Mouse (Mus musculus): ENCODE data around the gene Urm1. TPM values are rescaled to one million over a fixed set of nuclear protein-coding genes. Genes with fewer than 3 reads are reported as not detected.

Gene Urm1
- total RNA-seq, 2 experiments from 2014 or later, result 42.4 to 55.0 TPM

DNA sequence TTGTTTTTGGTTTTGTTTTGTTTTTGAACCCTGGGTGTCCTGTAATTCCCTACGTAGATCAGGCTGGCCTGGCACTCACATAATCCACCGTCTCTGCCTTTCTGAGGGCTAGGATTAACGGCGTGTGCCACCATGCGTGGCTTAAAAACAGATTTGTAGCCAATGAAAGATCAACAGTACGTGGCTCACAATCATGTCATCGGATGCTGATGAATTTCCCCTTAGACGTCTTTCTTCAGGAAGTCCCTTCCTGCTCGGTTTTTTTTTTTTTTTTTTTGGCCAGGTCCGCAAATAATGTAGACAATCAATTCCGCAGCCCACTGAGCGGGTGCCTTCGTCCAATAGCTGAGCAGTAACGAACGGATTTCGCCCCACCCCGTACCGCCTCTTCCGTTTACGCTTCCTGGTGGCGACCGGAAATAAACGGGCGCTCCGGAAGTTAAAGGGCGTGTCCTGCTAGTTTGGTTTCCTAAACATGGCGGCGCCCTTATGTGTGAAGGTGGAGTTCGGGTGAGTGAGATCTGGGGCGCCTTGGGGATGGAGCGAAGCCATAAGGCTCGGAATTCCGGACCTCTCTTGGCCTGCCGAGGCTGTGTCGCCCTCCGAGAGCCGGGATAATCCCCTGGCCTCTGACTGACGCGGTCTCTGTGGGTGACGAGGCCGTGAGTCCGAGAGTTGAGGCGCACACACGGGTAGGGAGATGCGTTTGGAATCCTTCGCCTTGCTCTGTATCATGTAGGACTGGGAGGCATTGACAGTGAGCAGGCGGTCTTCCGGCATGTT lies 7.2 kb downstream of the Urm1 start:
- DNase-seq (ENCODE audit: low spot score in 2 of 2), result peak; percentile 88 to 93

DNA sequence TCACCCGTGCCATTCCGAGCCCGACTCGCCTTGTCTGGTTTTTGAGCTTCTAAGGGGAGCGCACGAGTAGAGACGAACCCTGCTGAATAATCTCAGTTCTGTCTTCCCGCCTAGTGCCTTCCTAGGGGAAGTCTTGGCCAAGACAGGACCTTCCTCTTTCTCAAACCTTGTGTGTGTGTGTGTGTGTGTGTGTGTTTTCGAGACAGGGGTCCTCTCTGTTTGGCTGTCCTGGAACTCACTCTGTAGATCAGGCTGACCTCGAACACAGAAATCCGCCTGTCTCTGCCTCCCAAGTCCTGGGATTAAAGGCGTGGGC lies 7.8 kb downstream of the Urm1 start:
- DNase-seq (ENCODE audit: low spot score in 2 of 2), result no peak

DNA sequence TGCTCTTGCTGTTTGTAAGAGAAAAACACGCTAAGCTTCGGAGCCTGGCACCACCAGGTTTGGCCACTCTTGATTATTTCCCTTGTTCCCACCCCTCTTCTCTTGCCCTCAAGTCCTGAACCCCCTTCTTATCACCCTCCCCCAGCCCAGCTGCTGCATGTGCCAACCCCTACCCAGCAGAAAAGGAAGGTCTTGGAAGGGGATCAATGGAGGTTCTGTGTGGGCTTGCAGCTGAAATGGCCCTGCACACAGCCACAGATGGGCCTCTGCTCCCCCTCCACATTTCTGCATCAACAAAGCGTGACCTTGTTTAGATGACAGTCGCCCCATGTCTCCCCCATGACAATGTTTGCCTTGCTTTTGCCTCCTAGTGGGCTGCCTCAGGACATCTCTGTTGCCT lies 11.2 kb downstream of the Urm1 start:
- DNase-seq (ENCODE audit: low spot score in 2 of 2), result no peak

DNA sequence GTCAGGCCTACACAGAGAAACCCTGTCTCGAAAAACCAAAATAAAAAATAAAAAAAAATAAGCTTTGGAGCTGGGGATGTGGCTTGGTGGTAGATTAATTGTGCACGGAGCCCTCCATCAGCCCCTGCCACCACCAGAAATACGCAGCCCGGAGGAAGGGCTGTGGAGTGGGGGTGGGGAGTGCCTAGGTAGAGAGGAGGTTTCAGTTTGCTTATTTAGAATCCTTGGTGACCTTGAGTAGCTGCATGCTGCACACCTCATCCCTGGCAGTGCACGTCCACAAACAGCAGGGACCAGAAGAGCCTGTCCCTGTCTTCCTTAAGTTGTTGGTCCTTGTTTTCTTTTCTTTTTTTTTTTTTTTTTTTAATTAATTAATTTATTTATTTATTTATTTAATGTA lies 13.9 kb downstream of the Urm1 start:
- no peak for DNase-seq (ENCODE audit: low spot score in 2 of 2)

DNA sequence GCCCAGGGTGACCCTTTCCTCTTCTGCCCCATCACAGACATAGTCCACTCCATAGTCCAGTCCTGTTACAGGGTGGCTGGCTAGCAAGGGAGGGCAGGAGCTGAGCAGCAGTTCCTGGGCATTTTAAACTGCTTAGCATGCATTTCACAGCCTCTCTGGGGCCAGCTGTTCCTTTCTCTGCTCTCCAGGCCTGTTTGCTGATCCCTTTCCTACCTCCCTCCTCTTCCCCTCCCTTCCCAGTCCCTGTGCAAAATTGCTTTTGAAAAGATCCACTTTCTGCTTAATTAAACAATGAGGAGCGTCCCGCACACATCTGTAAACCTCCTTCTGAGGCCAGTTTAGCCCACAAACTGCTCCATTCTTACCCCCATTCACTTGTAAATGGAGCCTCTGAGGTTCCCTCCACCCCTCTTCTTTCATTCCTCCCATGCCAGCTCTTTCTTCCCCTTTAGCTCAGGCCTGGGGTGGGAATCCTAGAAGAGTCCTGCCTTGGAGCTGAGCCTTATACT lies 15.6 kb downstream of the Urm1 start:
- DNase-seq (ENCODE audit: low spot score in 2 of 2), result no peak

DNA sequence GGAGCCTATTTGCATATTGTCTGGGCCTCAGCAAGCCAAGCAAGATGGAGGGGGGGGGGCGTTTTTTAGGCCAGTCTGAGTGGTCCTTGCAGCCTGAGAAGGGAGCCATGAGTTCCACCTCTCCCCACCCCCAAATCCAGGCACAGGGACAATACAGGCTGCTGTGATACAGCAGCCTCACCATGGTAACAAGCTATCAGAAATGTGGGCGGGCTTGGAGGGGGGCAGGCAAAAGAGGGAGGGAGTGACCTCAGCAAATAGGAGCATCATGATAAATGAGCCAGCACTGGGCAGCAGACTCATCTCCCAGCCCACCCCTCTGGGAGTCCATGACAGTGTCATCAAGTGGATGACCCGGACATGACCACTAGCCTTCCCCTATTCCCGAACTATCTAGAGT lies 19.6 kb downstream of the Urm1 start:
- no peak for DNase-seq (ENCODE audit: low spot score in 2 of 2)

DNA sequence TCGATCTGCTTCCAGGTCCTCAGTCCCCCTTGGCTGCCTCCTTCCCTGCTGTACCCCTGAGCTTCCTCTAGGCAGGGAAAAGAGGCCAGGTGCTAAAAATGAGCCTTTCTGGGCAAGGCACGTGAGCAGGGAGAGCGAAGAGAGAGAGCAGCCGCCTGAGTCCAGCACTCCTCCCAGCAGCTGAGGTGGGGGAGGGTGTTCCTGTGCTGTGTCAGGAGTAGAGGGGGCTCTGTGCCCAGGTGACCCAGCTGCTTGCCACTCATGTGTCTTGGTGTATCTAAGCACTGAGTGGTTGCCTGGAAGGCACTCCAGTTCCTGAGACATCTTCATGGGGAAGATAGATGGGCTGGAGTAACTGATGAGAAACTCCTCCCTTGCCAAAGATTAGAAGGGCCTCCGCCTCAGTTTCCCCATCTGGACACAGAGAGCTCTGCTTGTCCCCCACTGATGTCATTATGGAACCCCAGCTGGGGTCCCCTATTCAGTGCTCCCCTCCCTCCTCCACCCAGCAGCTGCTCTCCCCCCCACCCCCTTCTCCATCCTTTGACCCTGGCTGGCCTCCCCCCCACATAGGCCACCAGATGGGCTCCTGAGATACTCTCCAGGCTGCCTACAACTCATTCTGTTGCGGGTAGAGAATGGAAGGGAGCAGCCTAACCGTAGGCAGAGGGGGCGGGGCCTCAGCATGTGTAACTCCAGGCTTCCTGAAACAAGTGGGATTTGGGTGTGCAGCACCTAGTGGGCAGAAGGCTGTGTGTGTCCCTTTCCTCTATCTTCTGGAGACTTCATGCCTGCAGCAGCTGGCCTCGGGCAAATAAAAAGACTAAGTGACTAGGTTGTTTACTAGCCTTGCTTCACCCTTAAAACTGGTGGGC lies 23.6 kb downstream of the Urm1 start:
- peak in 1 of 2 experiments; percentile 42 for DNase-seq (ENCODE audit: low spot score in 2 of 2)

DNA sequence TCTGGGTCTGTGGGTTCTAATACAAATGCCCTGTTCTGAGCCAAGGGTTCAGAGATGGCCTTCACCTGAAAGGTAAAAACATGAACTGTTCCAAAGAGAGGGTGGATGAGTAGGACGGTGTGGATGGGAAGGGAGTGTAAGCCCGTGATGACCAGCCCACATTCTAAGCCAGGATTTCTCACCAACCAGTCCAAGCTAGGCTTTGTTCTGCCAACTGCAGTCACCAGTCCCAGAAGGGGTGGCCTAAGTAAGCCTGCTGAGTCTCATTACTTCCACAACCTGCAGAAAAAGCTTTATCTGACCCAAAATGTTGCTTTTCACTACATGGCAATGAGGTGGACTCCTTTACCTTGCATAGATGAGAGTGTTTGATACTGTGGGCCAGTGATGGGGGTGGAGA lies 24.2 kb downstream of the Urm1 start:
- no peak for DNase-seq (ENCODE audit: low spot score in 2 of 2)

DNA sequence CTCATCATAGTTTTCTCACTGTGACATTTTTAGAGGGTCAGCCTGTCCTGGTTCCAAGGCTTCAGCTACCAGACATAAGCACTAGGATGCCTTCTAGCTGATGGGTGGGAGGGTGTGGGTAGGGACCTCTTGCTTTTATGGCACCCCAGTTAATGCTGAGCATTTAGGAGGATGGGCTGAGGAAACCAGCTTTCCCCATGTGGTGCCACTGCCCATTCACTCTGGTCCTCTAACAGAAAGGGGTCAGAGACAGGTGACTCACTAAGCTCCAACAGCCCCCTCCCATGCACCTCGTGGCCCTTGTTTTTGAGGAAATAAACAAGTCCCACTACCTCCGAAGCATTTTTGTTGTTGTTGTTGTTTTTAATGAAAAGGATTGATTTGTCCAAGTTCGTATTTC lies 24.8 kb downstream of the Urm1 start:
- no peak for DNase-seq (ENCODE audit: low spot score in 2 of 2)

DNA sequence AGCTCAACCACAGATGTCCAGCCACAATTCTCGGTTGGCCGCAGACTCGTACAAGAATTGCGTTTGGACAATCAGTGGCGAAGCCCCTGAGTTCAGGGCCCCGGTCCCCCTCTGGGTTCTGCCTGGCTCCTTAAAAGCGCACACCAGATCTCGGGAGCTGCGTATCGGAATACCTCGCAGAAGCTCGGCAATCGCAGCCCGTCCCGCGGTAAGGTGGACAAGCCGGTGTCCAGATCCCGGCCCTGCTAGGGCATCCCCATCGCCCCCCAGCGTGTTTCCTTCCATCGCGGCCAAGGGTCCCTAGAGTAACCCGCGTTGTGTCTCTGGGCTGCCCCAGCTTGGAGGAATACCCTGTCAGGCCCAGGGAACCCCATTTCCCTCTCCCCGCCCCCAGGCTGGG lies 25.8 kb downstream of the Urm1 start:
- DNase-seq (ENCODE audit: low spot score in 2 of 2), result no peak

DNA sequence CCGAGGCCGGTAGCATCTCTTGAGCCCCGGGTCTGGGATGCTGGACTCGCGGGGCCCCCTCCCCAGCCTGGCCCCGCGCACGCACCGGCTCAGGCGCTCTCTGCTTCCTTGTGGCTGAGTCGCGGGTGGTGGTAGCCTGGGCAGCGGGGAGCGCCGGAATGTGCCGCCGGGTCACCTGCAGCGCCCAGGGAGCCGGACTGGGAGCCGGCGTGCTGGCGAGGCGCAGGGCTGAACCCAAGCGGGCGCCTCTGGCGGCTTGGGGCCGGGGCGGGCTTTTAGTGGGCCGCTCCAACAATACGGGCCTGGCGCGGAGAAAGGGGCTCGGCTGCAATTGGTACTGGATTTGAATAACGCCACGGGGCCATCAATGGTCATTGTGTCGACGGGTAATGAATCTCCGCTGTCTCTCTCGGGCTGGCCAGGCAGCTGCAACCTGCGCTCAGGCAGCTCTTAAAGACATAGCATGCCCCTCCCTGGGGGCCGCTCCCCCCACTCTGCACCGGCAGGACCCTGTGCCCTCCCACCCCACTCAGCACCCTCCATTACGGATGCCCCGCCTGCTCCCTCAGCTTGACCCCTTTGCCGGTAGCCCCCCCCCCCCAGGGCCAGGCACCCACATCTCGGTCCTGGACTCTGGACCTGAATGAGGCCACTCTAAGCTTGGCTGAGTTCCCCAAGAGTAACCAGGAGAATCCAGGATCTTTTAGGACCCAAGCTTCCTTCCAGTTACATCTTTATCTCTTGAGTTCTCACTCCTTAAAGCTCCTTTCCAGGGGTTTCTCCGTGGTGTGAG lies 26.4 kb downstream of the Urm1 start:
- peak; percentile 32 to 47 for DNase-seq (ENCODE audit: low spot score in 2 of 2)

DNA sequence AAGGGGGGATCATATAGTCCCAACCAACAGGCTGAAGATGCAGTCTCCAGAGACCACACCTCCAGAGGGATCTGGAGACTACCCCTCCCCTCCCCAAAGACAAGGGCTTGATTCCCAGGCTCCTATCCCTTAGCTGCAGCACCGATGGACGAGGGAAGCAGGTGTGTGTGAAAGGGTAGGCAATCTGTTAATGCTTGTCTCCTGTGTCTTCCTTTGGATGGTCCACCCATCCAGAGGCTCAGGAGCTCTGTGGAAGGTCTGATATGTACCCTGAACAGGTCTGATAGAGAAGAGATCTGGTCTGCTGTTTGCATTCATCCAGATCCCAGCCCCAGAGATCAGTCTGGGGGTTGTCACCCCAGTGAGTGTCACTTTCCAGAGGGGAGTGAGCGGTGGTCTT lies 27.0 kb downstream of the Urm1 start:
- DNase-seq (ENCODE audit: low spot score in 2 of 2), result no peak

DNA sequence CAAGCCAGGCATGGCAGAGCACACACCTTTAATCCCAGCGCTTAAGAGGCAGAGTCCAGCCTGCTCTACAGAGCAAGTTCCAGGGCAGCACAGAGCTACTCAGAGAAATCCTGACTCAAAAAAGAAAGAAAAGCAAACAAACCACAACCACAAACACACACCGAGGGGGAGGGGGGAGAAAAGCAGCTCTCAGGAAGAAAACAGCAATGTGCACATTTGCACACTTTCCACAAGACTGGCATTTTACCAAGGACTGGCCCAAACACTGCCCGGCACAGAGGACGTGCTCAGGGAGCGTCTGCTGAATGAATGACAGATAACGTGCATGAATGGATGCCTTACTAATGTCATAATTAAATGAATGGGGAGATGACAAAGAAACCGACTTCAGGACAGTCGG lies 29.2 kb downstream of the Urm1 start:
- no peak for DNase-seq (ENCODE audit: low spot score in 2 of 2)

DNA sequence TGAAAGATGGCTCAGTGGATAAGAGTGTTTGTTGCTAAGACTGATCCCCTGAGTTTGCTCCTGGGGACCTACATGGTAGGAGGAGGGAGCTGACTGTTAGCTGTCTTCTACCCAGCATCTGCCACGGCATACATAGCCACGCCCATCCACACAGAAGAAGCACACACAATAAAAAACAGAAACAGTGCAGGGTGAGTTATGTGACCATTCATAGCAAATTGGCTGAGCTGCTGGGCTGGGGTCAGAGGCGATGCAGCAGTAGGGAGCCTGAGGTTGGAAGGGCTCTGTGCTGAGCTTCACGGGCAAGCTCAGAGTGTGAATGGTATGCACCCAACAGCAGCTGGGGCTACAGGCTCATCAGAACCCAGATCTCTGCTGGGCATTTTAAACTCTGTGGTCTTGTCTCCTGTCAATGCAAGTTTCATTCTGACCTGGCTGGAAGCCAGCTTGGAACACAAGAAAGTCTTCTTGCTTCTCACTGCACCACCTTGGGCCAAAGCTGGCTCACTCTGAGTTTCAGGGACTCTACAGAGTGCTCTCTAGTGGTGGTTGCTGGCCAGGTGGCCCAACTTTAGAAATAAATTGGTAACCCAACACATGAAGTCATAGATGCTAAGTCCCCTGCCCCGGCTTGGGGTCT lies 30.1 kb downstream of the Urm1 start:
- DNase-seq (ENCODE audit: low spot score in 2 of 2), result no peak

DNA sequence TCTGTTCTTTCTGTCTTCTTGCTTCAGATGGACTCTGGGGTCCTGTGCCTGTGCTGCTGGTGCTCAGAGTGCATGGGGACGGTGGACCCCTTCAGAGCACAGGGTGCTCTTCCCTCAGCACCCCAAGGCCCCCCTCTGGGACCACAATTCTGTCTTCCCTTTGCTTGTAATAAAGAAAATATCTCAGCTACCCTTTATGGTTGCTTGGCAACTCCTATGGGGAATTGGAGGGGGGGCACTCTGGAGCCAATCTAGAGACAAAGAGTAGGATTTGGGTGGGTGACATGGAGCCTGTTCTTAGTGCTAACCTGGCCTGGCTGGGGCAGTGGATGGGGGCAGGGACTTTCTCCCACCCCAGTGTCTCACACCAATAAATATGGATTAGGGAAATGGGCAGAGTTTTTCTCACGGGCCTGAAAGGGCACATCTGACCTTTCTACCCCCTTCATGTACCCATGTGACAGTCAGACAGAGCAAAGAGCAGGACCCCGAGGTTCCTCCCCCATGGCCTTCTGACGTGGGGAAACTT lies 33.1 kb downstream of the Urm1 start:
- no peak for DNase-seq (ENCODE audit: low spot score in 2 of 2)

DNA sequence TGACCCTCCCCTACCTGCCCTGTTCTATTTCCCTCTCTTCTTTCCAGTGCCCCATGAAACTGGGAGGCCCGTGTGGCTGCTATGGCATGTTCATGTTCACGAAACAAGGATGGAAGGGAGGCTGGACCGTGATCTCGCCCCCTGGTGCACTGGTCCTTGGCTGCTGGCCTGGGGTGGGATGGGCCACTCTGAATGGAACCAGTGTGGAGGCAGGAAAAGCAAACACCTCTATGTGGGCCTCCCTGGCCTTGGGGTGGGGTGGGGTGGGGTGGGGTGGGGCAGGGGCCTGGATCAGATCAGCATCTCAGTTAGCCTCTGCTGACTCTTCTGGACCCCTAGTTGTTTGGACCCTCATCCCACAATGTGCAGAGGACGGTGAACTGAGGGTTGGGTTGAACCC lies 33.9 kb downstream of the Urm1 start:
- DNase-seq (ENCODE audit: low spot score in 2 of 2), result no peak

DNA sequence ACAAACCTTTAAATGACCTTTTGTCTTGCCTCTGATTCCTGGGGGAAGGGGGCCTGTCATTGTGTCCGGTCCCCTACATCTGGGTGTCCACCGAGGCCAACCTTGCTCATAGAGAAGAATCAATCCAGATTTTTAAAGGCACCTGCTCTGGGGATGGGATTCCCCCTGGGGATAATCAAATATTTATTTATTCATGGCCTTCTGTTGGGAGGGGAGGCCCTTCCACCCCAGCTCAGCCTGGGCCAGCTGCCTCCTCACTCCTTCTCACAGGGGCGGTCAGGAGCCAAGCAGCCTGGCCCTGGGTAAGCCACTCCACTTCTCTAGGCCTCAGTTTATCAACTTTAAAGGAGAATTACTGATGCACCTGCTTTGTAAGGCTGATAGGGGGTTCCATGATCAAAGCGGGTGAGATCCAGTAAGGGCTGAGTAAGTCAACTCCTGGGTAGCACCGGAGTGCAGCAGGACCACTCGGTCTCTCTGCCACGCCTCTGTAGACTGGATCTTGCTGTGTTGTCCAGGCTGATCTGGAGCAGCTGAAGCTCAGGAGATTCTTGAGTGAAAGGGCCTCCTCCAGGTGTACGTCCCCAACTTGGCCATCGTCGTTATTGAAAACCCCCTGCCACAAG lies 35.8 kb downstream of the Urm1 start:
- DNase-seq (ENCODE audit: low spot score in 2 of 2), result no peak

DNA sequence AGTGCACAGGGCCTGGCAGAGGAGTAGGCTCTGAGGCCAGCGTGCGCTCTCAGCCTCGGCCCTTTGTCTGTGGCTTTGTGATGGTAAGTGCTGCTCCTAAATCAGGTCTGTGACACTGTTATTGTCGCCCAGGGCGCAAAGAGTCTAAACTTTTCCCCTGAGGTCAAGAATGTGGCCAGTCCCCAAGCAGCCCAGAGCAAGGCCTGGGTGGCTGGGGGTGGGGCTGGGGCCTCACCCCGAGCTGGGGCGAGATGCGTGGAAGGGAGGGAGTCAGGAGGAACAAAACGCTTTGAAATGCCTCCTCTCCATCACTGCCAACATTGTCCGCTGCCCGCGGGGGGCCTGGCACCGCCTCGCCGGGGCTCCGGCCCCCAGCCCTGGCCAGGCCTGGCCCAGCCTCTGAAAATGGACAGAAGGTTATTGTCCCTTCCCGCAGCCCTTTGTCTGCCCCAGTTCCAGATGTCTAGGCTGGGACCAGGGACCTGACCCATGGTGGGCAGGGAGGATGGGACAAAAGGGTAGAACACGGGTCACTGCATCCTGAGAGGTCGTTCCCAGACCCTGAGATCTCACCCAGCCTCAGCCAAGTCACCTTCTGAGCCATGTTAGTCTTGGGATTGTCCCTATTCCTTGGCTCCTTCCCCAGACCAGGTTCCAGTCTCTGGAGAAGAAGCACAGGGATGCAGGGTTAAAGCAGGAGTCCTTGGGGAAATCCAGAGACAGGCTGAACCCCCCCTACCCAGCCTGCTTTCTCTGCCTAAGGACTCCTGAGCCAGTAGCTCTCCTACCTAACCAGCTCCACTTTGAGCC lies 36.8 kb downstream of the Urm1 start:
- no peak for DNase-seq (ENCODE audit: low spot score in 2 of 2)

DNA sequence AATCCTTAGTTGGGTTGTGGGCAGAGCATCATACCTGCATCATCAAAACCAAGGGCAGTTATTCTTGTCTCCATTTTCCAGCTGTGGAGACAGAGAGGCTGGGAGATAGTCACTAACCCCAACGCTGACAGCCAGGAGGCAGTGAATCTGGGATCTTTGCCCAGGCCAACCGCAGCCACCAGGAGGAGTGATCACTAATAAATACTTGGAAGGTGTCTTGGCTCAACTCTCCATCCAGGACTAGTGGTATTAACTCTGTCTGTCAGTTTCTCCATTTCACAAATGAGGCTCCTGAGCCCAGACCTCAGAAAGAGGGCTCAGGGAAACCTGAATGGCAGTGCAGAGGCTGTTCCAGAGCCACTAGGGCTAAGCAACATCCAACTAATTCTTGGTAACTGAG lies 37.5 kb downstream of the Urm1 start:
- no peak for DNase-seq (ENCODE audit: low spot score in 2 of 2)

DNA sequence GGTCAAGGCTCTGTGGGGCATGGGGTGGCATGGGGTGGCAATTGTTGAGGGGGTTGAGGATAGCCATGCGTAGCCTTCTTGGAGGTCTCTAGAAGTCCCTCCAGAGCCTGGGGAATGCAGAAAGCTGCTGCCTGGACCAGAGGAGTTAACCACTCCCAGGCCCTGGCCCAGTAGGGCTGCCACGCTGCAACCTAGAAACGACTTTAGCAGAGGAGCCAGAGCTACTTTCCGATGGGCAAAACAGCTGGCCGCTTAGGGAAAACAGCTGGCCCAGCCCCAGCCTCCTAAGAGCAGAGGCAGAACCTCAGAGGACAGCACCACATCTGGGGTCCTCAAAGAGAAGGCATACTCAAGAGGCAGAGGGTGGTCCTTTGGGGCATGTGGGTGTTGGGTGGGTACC lies 38.1 kb downstream of the Urm1 start:
- DNase-seq (ENCODE audit: low spot score in 2 of 2), result no peak

Data from layer of hippocampus, postnatal 10 days (tissue).